Mouse (Mus musculus): ENCODE measurements around the gene Tnfrsf14. TPM values are rescaled to one million over a fixed set of nuclear protein-coding genes. Genes with fewer than 3 reads are reported as not detected.

The Tnfrsf14 gene
- 0.36 TPM in 1 of 2 replicates, not detected in the other for polyA plus RNA-seq (2015; fragmentation: Nextera tagmentation; extraction: Ambion mirVana)

- Histone ChIP-seq H3K4me2 (replicated peaks) (no peak within 1 kb of the TSS), H3K36me3 (no peaks in the 10 kb centered on the region), H3K9ac (replicated peaks) (no peak within 1 kb of the TSS), H3K4me1 (no peaks in the 10 kb centered on the region), H3K4me3 (no peak within 1 kb of the TSS), H3K9me3 (no peaks in the 10 kb centered on the region), H3K27ac (replicated peaks) (no peak within 1 kb of the TSS), H3K27me3 (no peaks in the 10 kb centered on the region)
- ATAC-seq (replicated peaks) = no peak
- 68% methylated on average over 12 of the region's 12 CpGs for WGBS
These were observed at the start of gene Tnfrsf14 for GRCm38 (mm10) chr4:154928395-154929087. TSS of gene Tnfrsf14 (minus strand) at chr4:154928563.

GRCm38 (mm10) chr4:154974163-154974611 lies 45.8 kb upstream of the Tnfrsf14 start:
- Histone ChIP-seq H3K4me2 (replicated peaks) (no peak overlapping the region), H3K9me3 (no peaks in the 10 kb centered on the region), H3K36me3 (peaks cover 98% of the 10 kb centered on the region), H3K4me3 (no peak overlapping the region), H3K4me1 (no peaks in the 10 kb centered on the region), H3K27ac (replicated peaks) (no peak overlapping the region), H3K27me3 (no peaks in the 10 kb centered on the region), H3K9ac (replicated peaks) (no peak overlapping the region)
- 84% methylated on average over 11 of the region's 11 CpGs for WGBS
- no peak for ATAC-seq (replicated peaks)

GRCm38 (mm10) chr4:154972546-154972945 lies 44.2 kb upstream of the Tnfrsf14 start:
- Histone ChIP-seq H3K27ac (replicated peaks) (no peak overlapping the region), H3K9me3 (no peaks in the 10 kb centered on the region), H3K4me2 (replicated peaks) (no peak overlapping the region), H3K36me3 (peaks cover 87% of the 10 kb centered on the region), H3K27me3 (no peaks in the 10 kb centered on the region), H3K4me3 (no peak overlapping the region), H3K4me1 (no peaks in the 10 kb centered on the region), H3K9ac (replicated peaks) (no peak overlapping the region)
- WGBS = 95% methylated on average over 12 of the region's 12 CpGs
- no peak for ATAC-seq (replicated peaks)

GRCm38 (mm10) chr4:154967173-154967572 lies 38.8 kb upstream of the Tnfrsf14 start:
- Histone ChIP-seq H3K4me3 (no peak overlapping the region), H3K36me3 (peaks cover 33% of the 10 kb centered on the region)
- WGBS = 52% methylated on average over 5 of the region's 5 CpGs

GRCm38 (mm10) chr4:154965856-154966255 lies 37.5 kb upstream of the Tnfrsf14 start:
- Histone ChIP-seq H3K4me2 (replicated peaks) (0 out of 2 replicates have a peak overlapping the region, but pooled peaks have one; percentile 84), H3K4me3 (peak overlapping the region; percentile 82; the same call in 1 of the 2 replicates), H3K4me1 (peaks cover 50% of the 10 kb centered on the region)

More at GRCm38 (mm10) chr4:154967173-154967572, 38.8 kb upstream of the Tnfrsf14 start:
- Histone ChIP-seq H3K4me2 (replicated peaks) (no peak overlapping the region), H3K9ac (replicated peaks) (no peak overlapping the region), H3K4me1 (peaks cover 39% of the 10 kb centered on the region), H3K9me3 (no peaks in the 10 kb centered on the region), H3K27me3 (no peaks in the 10 kb centered on the region), H3K27ac (replicated peaks) (no peak overlapping the region)
- no peak for ATAC-seq (replicated peaks)

GRCm38 (mm10) chr4:154964581-154965235 lies 36.3 kb upstream of the Tnfrsf14 start:
- Histone ChIP-seq H3K27me3 (no peaks in the 10 kb centered on the region), H3K4me2 (replicated peaks) (peak overlapping the region; percentile 84), H3K4me1 (peaks cover 59% of the 10 kb centered on the region), H3K9ac (replicated peaks) (peak overlapping the region; percentile 83), H3K4me3 (peak overlapping the region; percentile 82), H3K36me3 (peaks cover 8% of the 10 kb centered on the region), H3K9me3 (no peaks in the 10 kb centered on the region), H3K27ac (replicated peaks) (peak overlapping the region; percentile 96)
- WGBS = under 1% methylated on average over 36 of the region's 36 CpGs
- ATAC-seq (replicated peaks) = no peak

More at GRCm38 (mm10) chr4:154965856-154966255, 37.5 kb upstream of the Tnfrsf14 start:
- Histone ChIP-seq H3K27ac (replicated peaks) (0 out of 2 replicates have a peak overlapping the region, but pooled peaks have one; percentile 13), H3K27me3 (no peaks in the 10 kb centered on the region), H3K36me3 (peaks cover 20% of the 10 kb centered on the region), H3K9ac (replicated peaks) (no peak overlapping the region), H3K9me3 (no peaks in the 10 kb centered on the region)
- no peak for ATAC-seq (replicated peaks)
- WGBS = 56% methylated on average over 3 of the region's 3 CpGs

GRCm38 (mm10) chr4:154963901-154964580 lies 35.7 kb upstream of the Tnfrsf14 start, which contains the start of gene Pank4:
TSS of gene Pank4 (plus strand) at chr4:154964123.
- ATAC-seq (replicated peaks) = peak; percentile 93
- Histone ChIP-seq H3K27me3 (no peaks in the 10 kb centered on the region), H3K9ac (replicated peaks) (peak within 1 kb of the TSS; percentile 83), H3K4me2 (replicated peaks) (peak within 1 kb of the TSS; percentile 84), H3K4me3 (peak within 1 kb of the TSS; percentile 82), H3K36me3 (peaks cover 2% of the 10 kb centered on the region), H3K27ac (replicated peaks) (peak within 1 kb of the TSS; percentile 96), H3K4me1 (peaks cover 66% of the 10 kb centered on the region), H3K9me3 (no peaks in the 10 kb centered on the region)
- under 1% methylated on average over 60 of the region's 66 CpGs for WGBS

- Histone ChIP-seq H3K27ac (replicated peaks) (peak overlapping the region; percentile 96), H3K9me3 (no peaks in the 10 kb centered on the region), H3K4me3 (peak overlapping the region; percentile 82), H3K9ac (replicated peaks) (peak overlapping the region; percentile 83), H3K27me3 (no peaks in the 10 kb centered on the region), H3K4me1 (peaks cover 73% of the 10 kb centered on the region), H3K36me3 (no peaks in the 10 kb centered on the region), H3K4me2 (replicated peaks) (peak overlapping the region; percentile 84)
- 3% methylated on average over 11 of the region's 11 CpGs for WGBS
- ATAC-seq (replicated peaks) = no peak
These were observed 35.0 kb upstream of the Tnfrsf14 start for GRCm38 (mm10) chr4:154963190-154963836.

GRCm38 (mm10) chr4:154962683-154963082 lies 34.3 kb upstream of the Tnfrsf14 start:
- WGBS = 21% methylated on average over 7 of the region's 7 CpGs
- Histone ChIP-seq H3K36me3 (no peaks in the 10 kb centered on the region), H3K4me1 (peaks cover 80% of the 10 kb centered on the region), H3K9me3 (no peaks in the 10 kb centered on the region), H3K27me3 (no peaks in the 10 kb centered on the region), H3K27ac (replicated peaks) (peak overlapping the region; percentile 96), H3K9ac (replicated peaks) (peak overlapping the region; percentile 83), H3K4me2 (replicated peaks) (peak overlapping the region; percentile 84), H3K4me3 (peak overlapping the region; percentile 82)
- ATAC-seq (replicated peaks) = no peak

GRCm38 (mm10) chr4:154961911-154962310 lies 33.5 kb upstream of the Tnfrsf14 start:
- peaks cover 87% of the 10 kb centered on the region for H3K4me1 ChIP-seq
- WGBS = 2% methylated on average over 13 of the region's 13 CpGs
- H3K27ac ChIP-seq (replicated peaks) = peak overlapping the region; percentile 96
- peak overlapping the region; percentile 82 for H3K4me3 ChIP-seq
- peak overlapping the region; percentile 83 for H3K9ac ChIP-seq (replicated peaks)
- ATAC-seq (replicated peaks) = no peak
- H3K9me3 ChIP-seq = no peaks in the 10 kb centered on the region
- peak overlapping the region; percentile 84 for H3K4me2 ChIP-seq (replicated peaks)
- H3K36me3 ChIP-seq = no peaks in the 10 kb centered on the region
- H3K27me3 ChIP-seq = no peaks in the 10 kb centered on the region

GRCm38 (mm10) chr4:154961226-154961738 lies 32.9 kb upstream of the Tnfrsf14 start:
- Histone ChIP-seq H3K4me2 (replicated peaks) (peak overlapping the region; percentile 84), H3K36me3 (no peaks in the 10 kb centered on the region), H3K27ac (replicated peaks) (peak overlapping the region; percentile 96), H3K4me3 (peak overlapping the region; percentile 82), H3K4me1 (peaks cover 85% of the 10 kb centered on the region), H3K9ac (replicated peaks) (peak overlapping the region; percentile 83), H3K9me3 (no peaks in the 10 kb centered on the region), H3K27me3 (0 out of 2 replicates have a peak, but pooled peaks cover 3% of the 10 kb centered on the region)
- ATAC-seq (replicated peaks) = no peak
- WGBS = under 1% methylated on average over 47 of the region's 47 CpGs

All from forebrain, embryonic 15.5 days (tissue).